Mouse (Mus musculus) spleen, embryonic (tissue): Measurements from ENCODE around the gene Nup93.

Experiments used
- CTCF ChIA-PET: fragments of 350-600 bp; sonication (Branson Sonifier 250); formaldehyde crosslinking; loops from one replicate; lab custom pipeline; 2022; lab: Charles Lee

The Nup93 gene

GRCm38 (mm10) chr8:94262626-94263297 is 48.4 kb downstream of the Nup93 start:
- CTCF ChIA-PET = no interaction called here

- CTCF ChIA-PET = no interaction called here
Measured at GRCm38 (mm10) chr8:94266344-94267191, 52.2 kb downstream of the Nup93 start.

- CTCF ChIA-PET = no interaction called here
Measured at GRCm38 (mm10) chr8:94268359-94268890, 54.1 kb downstream of the Nup93 start.

DNA sequence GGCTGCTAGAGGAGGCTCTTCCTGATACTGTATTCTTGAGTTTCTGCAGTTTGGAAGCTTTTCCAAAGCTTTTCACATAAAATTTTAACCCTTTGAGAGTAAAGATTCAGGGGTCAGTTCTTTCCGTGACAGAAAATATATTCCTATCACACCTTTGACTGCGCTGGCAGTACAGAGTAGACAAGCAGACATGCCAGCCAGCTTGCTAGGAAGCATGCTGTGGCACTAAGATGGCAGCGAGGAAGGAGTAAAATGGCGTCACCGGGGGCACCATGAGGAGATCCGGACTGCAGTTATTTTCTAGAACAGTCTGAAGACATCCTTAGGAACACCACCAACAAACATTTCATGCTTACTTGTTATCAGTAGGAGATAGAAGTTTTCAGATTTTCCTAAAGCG is 55.9 kb downstream of the Nup93 start:
- CTCF ChIA-PET = no interaction called here

- CTCF ChIA-PET = interaction anchor here (0.6 kb wide), 1 partner anchor 674 kb away, joined by 4 read pairs; no protein-coding TSS in a partner anchor
Measured at GRCm38 (mm10) chr8:94271102-94271501, 56.7 kb downstream of the Nup93 start.

- CTCF ChIA-PET = no interaction called here
Measured at GRCm38 (mm10) chr8:94272612-94273011, 58.2 kb downstream of the Nup93 start.

- CTCF ChIA-PET = interaction anchor here (0.7 kb wide), 1 partner anchor 294 kb away, joined by 3 read pairs; no protein-coding TSS in a partner anchor
Measured at GRCm38 (mm10) chr8:94273289-94273850, 59.0 kb downstream of the Nup93 start.

DNA sequence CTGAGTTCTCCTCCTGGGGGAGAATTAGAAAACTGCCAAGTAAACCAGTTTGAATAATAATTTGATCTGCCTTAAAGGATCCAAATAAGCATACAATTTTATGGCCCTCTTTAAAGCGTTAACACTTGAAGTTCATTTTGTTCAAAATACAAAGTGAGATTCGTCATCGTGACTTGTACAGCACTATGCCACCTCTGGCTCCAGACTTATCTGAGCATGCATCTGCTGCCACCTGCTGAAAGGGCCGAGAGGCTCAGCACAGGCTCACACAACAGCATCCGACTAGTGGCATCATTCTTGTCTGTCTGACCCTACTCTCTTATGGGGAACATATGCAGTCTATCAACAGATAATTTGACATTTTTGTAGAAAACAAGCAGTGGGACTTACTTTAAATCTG is 59.7 kb downstream of the Nup93 start:
- CTCF ChIA-PET = no interaction called here

DNA sequence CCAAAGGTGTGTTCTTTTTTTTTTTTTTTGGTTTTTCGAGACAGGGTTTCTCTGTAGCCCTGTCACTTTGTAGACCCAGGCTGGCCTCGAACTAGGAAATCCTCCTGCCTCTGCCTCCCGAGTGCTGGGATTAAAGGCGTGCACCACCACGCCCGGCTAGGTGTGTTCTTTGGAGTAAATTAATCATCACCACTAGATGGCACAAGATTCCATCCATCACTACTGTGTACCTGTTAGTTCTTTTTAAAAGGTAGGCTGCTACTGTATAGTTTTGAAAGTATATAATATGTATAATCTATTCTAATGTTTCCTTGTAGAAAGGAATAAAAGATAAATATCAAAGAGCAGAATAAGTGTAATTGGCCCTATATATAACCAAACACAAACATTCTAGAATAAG is 63.9 kb downstream of the Nup93 start:
- CTCF ChIA-PET = no interaction called here

DNA sequence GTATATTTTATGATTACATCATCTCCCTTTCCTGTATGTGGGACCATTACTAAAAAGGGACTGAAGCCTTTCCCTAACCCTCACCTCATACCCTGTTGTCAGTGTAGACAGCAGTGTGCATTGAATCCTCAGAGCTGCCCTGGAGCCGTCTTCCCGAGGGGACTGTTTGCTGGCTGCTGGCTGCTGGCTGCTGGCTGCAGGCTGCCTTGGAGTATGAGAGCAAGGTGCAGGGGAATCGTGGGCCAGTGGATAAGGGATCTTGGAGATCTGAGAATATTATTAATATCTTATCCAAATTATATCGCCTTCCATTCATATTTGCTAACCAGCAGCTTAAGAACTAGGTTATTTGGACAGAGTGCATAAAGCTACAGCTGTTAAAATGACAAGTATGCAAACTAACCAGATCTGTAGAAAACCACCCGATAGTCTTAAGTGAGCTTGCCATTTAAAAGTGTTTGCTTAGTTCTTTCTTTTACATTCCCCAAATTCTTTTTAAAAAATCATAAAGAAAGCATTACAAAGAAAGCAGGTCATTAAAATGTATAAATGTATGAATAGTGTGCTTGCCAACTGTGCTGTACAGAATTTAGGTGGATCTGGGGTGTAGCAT is 65.7 kb downstream of the Nup93 start:
- CTCF ChIA-PET = interaction anchor here (0.6 kb wide), 1 partner anchor 45 kb away, joined by 3 read pairs; no protein-coding TSS in a partner anchor

- CTCF ChIA-PET = interaction anchor here (0.7 kb wide), 1 partner anchor 545 kb away, joined by 3 read pairs; no protein-coding TSS in a partner anchor
Measured at GRCm38 (mm10) chr8:94282453-94282985, 68.2 kb downstream of the Nup93 start.

DNA sequence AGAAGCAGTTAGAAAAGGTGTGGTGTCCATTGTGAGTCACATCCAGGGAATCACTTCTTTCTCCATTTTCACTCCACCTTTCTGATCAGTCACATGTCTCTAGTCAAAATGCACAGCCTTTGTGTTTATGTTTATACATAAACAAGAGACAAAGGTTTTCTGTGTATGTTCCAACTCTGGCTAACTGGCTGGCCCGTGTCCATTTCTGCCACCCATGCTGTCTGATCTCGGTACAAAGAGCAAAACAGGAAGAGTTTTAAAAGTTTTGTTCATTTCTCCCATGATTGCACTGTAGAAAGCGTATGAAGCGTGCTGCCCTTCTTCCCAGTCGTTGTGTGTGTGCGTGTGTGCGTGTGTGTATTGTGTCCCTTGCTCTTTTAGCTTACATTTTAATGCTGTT is 69.8 kb downstream of the Nup93 start:
- CTCF ChIA-PET = no interaction called here

GRCm38 (mm10) chr8:94290606-94291005 is 76.2 kb downstream of the Nup93 start:
- CTCF ChIA-PET = no interaction called here

GRCm38 (mm10) chr8:94292072-94292471 is 77.7 kb downstream of the Nup93 start:
- CTCF ChIA-PET = no interaction called here

GRCm38 (mm10) chr8:94292626-94293025 is 78.3 kb downstream of the Nup93 start:
- CTCF ChIA-PET = no interaction called here

DNA sequence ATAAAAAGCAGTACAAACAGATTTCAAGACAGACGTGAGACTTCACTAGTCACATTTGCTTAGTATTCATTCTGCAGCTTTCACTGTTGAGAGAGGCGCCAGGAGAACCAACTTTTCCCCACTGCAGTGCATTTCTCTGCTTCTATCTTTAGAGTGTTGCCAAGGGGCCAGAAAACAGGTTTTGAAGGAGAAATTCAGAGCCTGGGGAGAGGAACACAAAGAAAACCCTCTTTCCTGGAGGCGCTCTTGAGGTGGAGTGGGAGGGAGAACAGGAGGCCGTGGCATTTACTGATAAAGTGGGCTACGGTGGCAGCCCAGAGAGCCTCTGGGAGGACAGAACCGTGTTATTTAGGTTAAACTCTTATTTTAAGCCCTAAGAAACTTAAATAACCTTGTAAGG is 81.3 kb downstream of the Nup93 start:
- CTCF ChIA-PET = no interaction called here

DNA sequence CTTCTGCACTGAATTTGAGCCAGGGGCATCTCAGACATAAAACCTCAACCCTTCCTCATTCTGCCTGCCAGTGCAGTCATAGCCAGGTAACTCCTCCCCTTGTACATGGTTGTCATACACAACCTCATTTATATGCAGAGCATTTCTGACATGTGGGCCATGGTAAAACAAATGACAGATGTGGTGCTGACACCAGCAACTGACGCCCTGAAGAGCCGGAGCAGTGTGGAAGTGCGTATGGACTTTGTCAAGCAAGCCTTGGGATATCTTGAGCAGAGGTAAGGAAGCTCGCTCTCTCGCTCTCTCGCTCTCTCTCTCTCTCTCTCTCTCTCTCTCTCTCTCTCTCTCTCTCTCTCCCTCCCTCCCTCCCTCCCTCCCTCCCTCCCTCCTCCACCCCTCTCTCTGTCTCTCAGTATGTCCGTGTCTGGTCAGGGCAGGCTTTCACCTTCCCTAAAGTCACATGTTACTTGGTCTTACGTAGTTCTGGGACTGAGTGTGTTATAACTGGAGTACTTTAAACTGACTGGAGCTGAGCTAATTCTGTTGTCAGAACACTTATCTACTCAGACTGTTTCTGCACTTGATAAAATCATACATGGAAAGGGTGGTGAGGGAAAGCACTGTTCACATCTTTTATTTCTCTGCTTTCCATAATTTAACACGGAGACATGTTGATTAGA is 82.1 kb downstream of the Nup93 start:
- CTCF ChIA-PET = no interaction called here

GRCm38 (mm10) chr8:94297101-94297500 is 82.7 kb downstream of the Nup93 start:
- CTCF ChIA-PET = no interaction called here

- CTCF ChIA-PET = interaction anchor here (0.6 kb wide), 1 partner anchor 287 kb away, joined by 3 read pairs; no protein-coding TSS in a partner anchor
Measured at GRCm38 (mm10) chr8:94300809-94301208, 86.4 kb downstream of the Nup93 start.

DNA sequence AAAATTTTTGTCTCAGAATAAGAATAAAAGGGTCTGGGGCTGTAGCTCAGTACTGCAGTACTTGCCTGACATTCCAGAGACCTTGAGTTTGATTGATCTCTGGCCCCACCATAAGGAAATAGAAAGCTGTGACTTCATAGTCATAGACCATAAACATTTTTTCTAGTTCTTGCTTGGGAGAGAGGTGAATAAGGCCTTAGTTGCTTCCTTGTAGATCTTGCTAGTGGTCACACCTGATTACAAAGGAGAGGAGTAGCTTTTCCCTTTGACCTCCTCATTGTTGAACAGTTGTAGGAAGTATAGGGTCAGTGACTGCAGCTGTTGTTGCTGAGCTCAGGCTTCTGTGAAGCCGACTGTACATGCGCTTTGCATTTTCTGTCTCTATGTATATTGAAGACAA is 90.0 kb downstream of the Nup93 start:
- CTCF ChIA-PET = no interaction called here
